24 mouse cellular contexts compared by ENCODE assay signal in genomic region chr13:32232391-32232790, GRCm38 (mm10).
DNase-seq lines count a peak whose midpoint lies in the region; ATAC-seq and TF ChIP-seq lines count a peak whose summit lies in the region.
"Had no signal": no experiment of that assay in that cellular context is flagged by ENCODE, and none has a peak within 500 bp of the region (broad histone marks: within the 10 kb centered on the region; RNA-seq: fewer than 3 reads in every experiment).

No protein-coding gene starts in this region.

- H3K9ac ChIP-seq in heart, embryonic 13.5 days = no peak overlapping the region
- H3K9ac ChIP-seq in lung, embryonic 14.5 days = no peak overlapping the region
- no peak overlapping the region for H3K9ac ChIP-seq in MEL (ENCODE audit: control insufficient read depth, low read depth, low read length, poor library complexity, severe bottlenecking)
- H3K9ac ChIP-seq: embryonic facial prominence, embryonic 12.5 days; forebrain, embryonic 13.5 days; forebrain, embryonic 15.5 days had no signal

- no peak for TF ChIP-seq POLR2A in MEL (IDR thresholded peaks at IDR 0.05; ENCODE audit: control insufficient read depth in 1 of 2, insufficient read depth in 1 of 2, low read depth in 1 of 2, low read length in 2 of 2, poor library complexity in 1 of 2)

- H3K27ac ChIP-seq in heart, embryonic 13.5 days (replicated peaks) = peak overlapping the region; percentile 9; the same call in 1 of the 2 replicates
- H3K27ac ChIP-seq in lung, embryonic 14.5 days (ENCODE audit: low read depth) = no peak overlapping the region
- H3K27ac ChIP-seq in MEL (ENCODE audit: control insufficient read depth, low read depth, low read length) = no peak overlapping the region
- H3K27ac ChIP-seq: embryonic facial prominence, embryonic 10.5 days; embryonic facial prominence, embryonic 12.5 days; forebrain, embryonic 13.5 days; forebrain, embryonic 15.5 days had no signal

- no peak for TF ChIP-seq RAD21 in MEL (IDR thresholded peaks at IDR 0.05; ENCODE audit: low read depth, low read length)

- TF ChIP-seq EP300 in MEL (IDR thresholded peaks at IDR 0.05; ENCODE audit: low read depth in 1 of 2, low read length in 2 of 2) = 0 out of 4 replicates have a peak, but pooled peaks of 1 of the 2 experiments have one; percentile 13

- H3K27me3 ChIP-seq in heart, embryonic 13.5 days (replicated peaks) = no peaks in the 10 kb centered on the region
- no peaks in the 10 kb centered on the region for H3K27me3 ChIP-seq in lung, embryonic 14.5 days (ENCODE audit: insufficient read depth, low read length)
- no peaks in the 10 kb centered on the region for H3K27me3 ChIP-seq in MEL (ENCODE audit: control insufficient read depth in 1 of 2, insufficient read depth in 2 of 2, low read length in 2 of 2)
- H3K27me3 ChIP-seq: CH12.LX; embryonic facial prominence, embryonic 12.5 days; forebrain, embryonic 13.5 days; forebrain, embryonic 15.5 days had no signal

- no peak overlapping the region for H3K4me3 ChIP-seq in heart, embryonic 13.5 days
- H3K4me3 ChIP-seq in lung, embryonic 14.5 days (ENCODE audit: low read depth, low read length) = no peak overlapping the region
- no peak overlapping the region for H3K4me3 ChIP-seq in MEL (ENCODE audit: control insufficient read depth in 1 of 2, insufficient read depth in 1 of 2, low read depth in 2 of 2, low read length in 2 of 2)
- H3K4me3 ChIP-seq: embryonic facial prominence, embryonic 10.5 days; embryonic facial prominence, embryonic 12.5 days; forebrain, embryonic 13.5 days; forebrain, embryonic 15.5 days had no signal

- no peaks in the 10 kb centered on the region for H3K36me3 ChIP-seq in heart, embryonic 13.5 days
- H3K36me3 ChIP-seq in lung, embryonic 14.5 days (ENCODE audit: insufficient read depth) = no peaks in the 10 kb centered on the region
- peaks cover 0 to 24% of the 10 kb centered on the region in 2 experiments; a peak in 2 of 4 replicates for H3K36me3 ChIP-seq in MEL (ENCODE audit: control insufficient read depth in 1 of 2, insufficient read depth in 2 of 2, low read length in 2 of 2)
- H3K36me3 ChIP-seq: embryonic facial prominence, embryonic 10.5 days; embryonic facial prominence, embryonic 12.5 days; forebrain, embryonic 15.5 days; G1E had no signal

- intact Hi-C loops in heart, postnatal 25 days (cut with DNase I) = no loop called here

- TF ChIP-seq CTCF in lung, embryonic 14.5 days (IDR thresholded peaks at IDR 0.05; ENCODE audit: low read depth) = no peak
- no peak for TF ChIP-seq CTCF in MEL (IDR thresholded peaks at IDR 0.05 in 2 of 3, conservative IDR thresholded peaks at IDR 0.05 in 1 of 3; ENCODE audit: control insufficient read depth in 1 of 3, insufficient read depth in 1 of 3, low read depth in 2 of 3, low read length in 3 of 3, poor library complexity in 1 of 3, severe bottlenecking in 1 of 3)

- DNase-seq in frontal cortex, postnatal 25 days (ENCODE audit: low spot score in 2 of 2) = no peak
- no peak for DNase-seq in heart, postnatal 25 days (ENCODE audit: low spot score)
- DNase-seq in lung, embryonic 14.5 days = peak; percentile 89
- DNase-seq in lung, postnatal 4 days = no peak
- DNase-seq in MEL (ENCODE audit: low read depth, low spot score) = peak; percentile 33
- no peak for DNase-seq in kidney, adult 18-20 months
- DNase-seq: adrenal gland, adult 8-10 months; adrenal gland, postnatal 14 days; adrenal gland, postnatal 36 days; B cell, adult 2 months; cerebellum, adult 11-12 months; cerebellum, adult 2 months; cerebellum, adult 9-10 months; cerebellum, postnatal 10 days; cerebellum, postnatal 25 days had no signal

- WGBS in heart, embryonic 13.5 days = 65% methylated on average over 5 of the region's 5 CpGs
- WGBS in lung, embryonic 14.5 days = 50% methylated on average over 5 of the region's 5 CpGs

- no peaks in the 10 kb centered on the region for H3K79me2 ChIP-seq in MEL (ENCODE audit: control insufficient read depth, insufficient read depth, low read length, poor library complexity)

- H3K4me1 ChIP-seq in heart, embryonic 13.5 days = peaks cover 28% of the 10 kb centered on the region
- no peaks in the 10 kb centered on the region for H3K4me1 ChIP-seq in lung, embryonic 14.5 days (ENCODE audit: insufficient read depth)
- H3K4me1 ChIP-seq in MEL (ENCODE audit: control insufficient read depth in 1 of 2, insufficient read depth in 2 of 2, low read length in 2 of 2) = peaks cover 18 to 19% of the 10 kb centered on the region in 2 experiments
- H3K4me1 ChIP-seq: forebrain, embryonic 13.5 days; forebrain, embryonic 15.5 days had no signal

- no peak overlapping the region for H3K4me2 ChIP-seq in heart, embryonic 13.5 days
- no peak overlapping the region for H3K4me2 ChIP-seq in lung, embryonic 14.5 days
- H3K4me2 ChIP-seq: embryonic facial prominence, embryonic 12.5 days; forebrain, embryonic 13.5 days; forebrain, embryonic 15.5 days had no signal

- H3K9me3 ChIP-seq in heart, embryonic 13.5 days = no peaks in the 10 kb centered on the region
- H3K9me3 ChIP-seq in lung, embryonic 14.5 days (ENCODE audit: low read depth, low read length) = no peaks in the 10 kb centered on the region
- H3K9me3 ChIP-seq in MEL (replicated peaks; ENCODE audit: insufficient read depth, low read length) = no peaks in the 10 kb centered on the region
- H3K9me3 ChIP-seq: embryonic facial prominence, embryonic 10.5 days; embryonic facial prominence, embryonic 12.5 days; forebrain, embryonic 13.5 days; forebrain, embryonic 15.5 days; G1E had no signal

- ATAC-seq in frontal cortex, adult (ENCODE audit: low TSS enrichment) = 0 out of 2 replicates have a peak, but pooled peaks have one; percentile 13
- no peak for ATAC-seq in heart, embryonic 13.5 days (ENCODE audit: extremely low read depth, insufficient number of reproducible peaks, low FRiP score, low TSS enrichment)
- peak; percentile 80 for ATAC-seq in lung, embryonic 14.5 days (ENCODE audit: insufficient read depth)
- ATAC-seq: CD4-positive, CD25-positive, alpha-beta regulatory T cell, adult 4 months; forebrain, embryonic 13.5 days; forebrain, embryonic 15.5 days had no signal

TF ChIP-seq in MEL, 35 proteins besides CTCF, POLR2A, EP300 and RAD21:
- TF ChIP-seq MYC (IDR thresholded peaks at IDR 0.05; ENCODE audit: low read depth, low read length) = no peak
- no peak for TF ChIP-seq MXI1 (IDR thresholded peaks at IDR 0.05; ENCODE audit: low read depth, low read length)
- no peak for TF ChIP-seq HCFC1 (IDR thresholded peaks at IDR 0.05; ENCODE audit: low read depth, low read length)
- TF ChIP-seq SMC3 (IDR thresholded peaks at IDR 0.05; ENCODE audit: low read depth, low read length) = no peak
- TF ChIP-seq TCF12 (IDR thresholded peaks at IDR 0.05; ENCODE audit: low read depth, low read length) = peak; percentile 49; the same call in 1 of the 2 replicates
- peak; percentile 23; the same call in 1 of the 2 replicates for TF ChIP-seq SIN3A (IDR thresholded peaks at IDR 0.05; ENCODE audit: low read length)
- no peak for TF ChIP-seq NELFE (IDR thresholded peaks at IDR 0.05; ENCODE audit: low read depth, low read length)
- TF ChIP-seq MAFK (IDR thresholded peaks at IDR 0.05; ENCODE audit: borderline replicate concordance, low read depth, low read length) = no peak
- no peak for TF ChIP-seq USF2 (IDR thresholded peaks at IDR 0.05; ENCODE audit: borderline replicate concordance in 1 of 2, insufficient read depth in 1 of 2, low read depth in 1 of 2, low read length in 2 of 2)
- TF ChIP-seq E2F4 (IDR thresholded peaks at IDR 0.05; ENCODE audit: borderline replicate concordance, low read depth, low read length) = no peak
- no peak for TF ChIP-seq MYB (IDR thresholded peaks at IDR 0.05; ENCODE audit: low read depth, low read length)
- no peak for TF ChIP-seq USF1 (IDR thresholded peaks at IDR 0.05; ENCODE audit: low read depth, low read length)
- no peak for TF ChIP-seq BHLHE40 (IDR thresholded peaks at IDR 0.05; ENCODE audit: borderline replicate concordance, low read depth, low read length)
- TF ChIP-seq TBP (IDR thresholded peaks at IDR 0.05; ENCODE audit: low read depth, low read length) = no peak
- TF ChIP-seq GATA1 (IDR thresholded peaks at IDR 0.05; ENCODE audit: low read depth, low read length) = peak; percentile 54
- TF ChIP-seq ZC3H11A (IDR thresholded peaks at IDR 0.05; ENCODE audit: low read depth, low read length) = no peak
- TF ChIP-seq CHD1 (IDR thresholded peaks at IDR 0.05; ENCODE audit: low read depth, low read length) = no peak
- TF ChIP-seq ETS1 (IDR thresholded peaks at IDR 0.05; ENCODE audit: low read depth, low read length) = peak; percentile 86
- no peak for TF ChIP-seq POLR2AphosphoS2 (IDR thresholded peaks at IDR 0.05; ENCODE audit: low read length)

Comparison
In these comparisons a context has a peak if more than half of its experiments do, and no peak if none do; other contexts are left out.
1. DNase-seq: peak in lung, embryonic 14.5 days (single experiment) and MEL (single experiment); none in frontal cortex, postnatal 25 days (0 of 2), heart, postnatal 25 days (single experiment), lung, postnatal 4 days (0 of 2) and kidney, adult 18-20 months (single experiment).